Mouse (Mus musculus): ENCODE measurements at regions not wholly inside any gene's neighbourhood (a gene's known extent, or its start where the extent isn't known, plus 50 kb on each side); places are given as distances from the start of the nearest gene placed in this dataset.
A peak's percentile ranks its signal among the peaks of the same experiment; 100 is the strongest.

- Histone ChIP-seq H3K4me2 (ENCODE audit: insufficient read depth, low read depth, poor library complexity, severe bottlenecking) (no peak overlapping the region), H3K27ac (ENCODE audit: insufficient read depth, low read depth) (no peak overlapping the region), H3K9me3 (replicated peaks; ENCODE audit: low read length) (no peaks in the 10 kb centered on the region), H3K4me3 (replicated peaks in 1 of 3; ENCODE audit: low read depth in 2 of 3, low read length in 2 of 3, poor library complexity in 1 of 3) (no peak overlapping the region), H3K27me3 (replicated peaks) (no peaks in the 10 kb centered on the region), H3K4me1 (ENCODE audit: control insufficient read depth in 1 of 2, insufficient read depth in 2 of 2) (peaks cover 29 to 46% of the 10 kb centered on the region in 2 experiments), H3K9ac (ENCODE audit: insufficient read depth, low read depth) (no peak overlapping the region), H3K79me2 (replicated peaks; ENCODE audit: control insufficient read depth, extremely low read depth, insufficient read depth, poor library complexity, severe bottlenecking) (no peaks in the 10 kb centered on the region), H3K36me3 (replicated peaks in 1 of 2; ENCODE audit: control insufficient read depth in 1 of 2, insufficient read depth in 1 of 2, low read length in 1 of 2) (peaks cover 0 to 4% of the 10 kb centered on the region in 2 experiments)
- in situ Hi-C loops (cut with MboI; ENCODE audit: low pct_ligation_motif_present, low pct_unique_long_range_greater_than_20kb, low sequenced_read_pairs) (loop anchor here (25.0 kb wide), 1 partner anchor 586 kb away; no protein-coding TSS in a partner anchor), dilution Hi-C loops (cut with MboI; ENCODE audit: extremely low pct_ligation_motif_present, extremely low pct_unique_long_range_greater_than_20kb, low sequenced_read_pairs) (no loop called here)
- peak; percentile 28 for DNase-seq (ENCODE audit: extremely low read depth)
- no peak for TF ChIP-seq POLR2AphosphoS2 (IDR thresholded peaks at IDR 0.05; ENCODE audit: low read depth, low read length)
- peak; percentile 57 for TF ChIP-seq BHLHE40 (IDR thresholded peaks at IDR 0.05; ENCODE audit: low read depth, low read length)
- no peak for TF ChIP-seq SMC3 (IDR thresholded peaks at IDR 0.05; ENCODE audit: low read depth, low read length)
- peak; percentile 41; the same call in 1 of the 2 replicates for TF ChIP-seq EP300 (IDR thresholded peaks at IDR 0.05; ENCODE audit: low read length)
- TF ChIP-seq TCF12 (IDR thresholded peaks at IDR 0.05; ENCODE audit: low read depth, low read length), result peak; percentile 63; the same call in 1 of the 2 replicates
- no peak for TF ChIP-seq USF2 (conservative IDR thresholded peaks at IDR 0.05; ENCODE audit: low read depth, low read length)
- TF ChIP-seq ETS1 (conservative IDR thresholded peaks at IDR 0.05; ENCODE audit: low read depth, low read length), result peak; percentile 40
- TF ChIP-seq MEF2A (IDR thresholded peaks at IDR 0.05; ENCODE audit: borderline replicate concordance, low read depth, low read length), result peak; percentile 75
These were observed 97.5 kb upstream of the Spred2 start for GRCm38 (mm10) chr11:19826481-19827185.

GRCm38 (mm10) chr11:19827996-19828395 lies 96.2 kb upstream of the Spred2 start:
- no peak overlapping the region for H3K4me3 ChIP-seq (replicated peaks in 1 of 3; ENCODE audit: low read depth in 2 of 3, low read length in 2 of 3, poor library complexity in 1 of 3)
- no peak overlapping the region for H3K9ac ChIP-seq (ENCODE audit: insufficient read depth, low read depth)
- no peak overlapping the region for H3K27ac ChIP-seq (ENCODE audit: insufficient read depth, low read depth)
- TF ChIP-seq TCF12 (IDR thresholded peaks at IDR 0.05; ENCODE audit: low read depth, low read length), result no peak
- TF ChIP-seq POLR2AphosphoS2 (IDR thresholded peaks at IDR 0.05; ENCODE audit: low read depth, low read length), result no peak
- no peak for TF ChIP-seq MEF2A (IDR thresholded peaks at IDR 0.05; ENCODE audit: borderline replicate concordance, low read depth, low read length)
- TF ChIP-seq MYC (IDR thresholded peaks at IDR 0.05; ENCODE audit: low read depth, low read length), result no peak
- no peak for TF ChIP-seq NELFE (IDR thresholded peaks at IDR 0.05; ENCODE audit: low read depth, low read length)
- no peak for TF ChIP-seq UBTF (IDR thresholded peaks at IDR 0.05; ENCODE audit: low read depth, low read length)
- no peak for TF ChIP-seq ZNF384 (IDR thresholded peaks at IDR 0.05; ENCODE audit: low read depth, low read length)
- no peak for TF ChIP-seq PAX5 (IDR thresholded peaks at IDR 0.05; ENCODE audit: low read length)
- no peak for TF ChIP-seq JUN (IDR thresholded peaks at IDR 0.05; ENCODE audit: insufficient read depth, low read depth, low read length)
- no peak for TF ChIP-seq ZMIZ1 (IDR thresholded peaks at IDR 0.05; ENCODE audit: low read depth, low read length)
- TF ChIP-seq GABPA (IDR thresholded peaks at IDR 0.05; ENCODE audit: insufficient replicate concordance, low read depth, low read length), result no peak
- TF ChIP-seq CHD1 (IDR thresholded peaks at IDR 0.05; ENCODE audit: low read depth, low read length), result no peak
- no peak overlapping the region for H3K4me2 ChIP-seq (ENCODE audit: insufficient read depth, low read depth, poor library complexity, severe bottlenecking)
- no peaks in the 10 kb centered on the region for H3K79me2 ChIP-seq (replicated peaks; ENCODE audit: control insufficient read depth, extremely low read depth, insufficient read depth, poor library complexity, severe bottlenecking)
- DNase-seq (ENCODE audit: extremely low read depth), result no peak
- no peaks in the 10 kb centered on the region for H3K27me3 ChIP-seq (replicated peaks)
- H3K4me1 ChIP-seq (ENCODE audit: control insufficient read depth in 1 of 2, insufficient read depth in 2 of 2), result peaks cover 25 to 46% of the 10 kb centered on the region in 2 experiments
- peaks cover 0 to 4% of the 10 kb centered on the region in 2 experiments for H3K36me3 ChIP-seq (replicated peaks in 1 of 2; ENCODE audit: control insufficient read depth in 1 of 2, insufficient read depth in 1 of 2, low read length in 1 of 2)
- dilution Hi-C loops (cut with MboI; ENCODE audit: extremely low pct_ligation_motif_present, extremely low pct_unique_long_range_greater_than_20kb, low sequenced_read_pairs), result no loop called here
- in situ Hi-C loops (cut with MboI; ENCODE audit: low pct_ligation_motif_present, low pct_unique_long_range_greater_than_20kb, low sequenced_read_pairs), result loop anchor here (25.0 kb wide), 1 partner anchor 584 kb away; no protein-coding TSS in a partner anchor
- H3K9me3 ChIP-seq (replicated peaks; ENCODE audit: low read length), result no peaks in the 10 kb centered on the region
